Mouse (Mus musculus) lung, adult 2 months (tissue): ENCODE data around the gene Rundc1.

ENCODE experiments used
- CTCF ChIP-seq: fragments of 200-500 bp; IDR thresholded peaks from 2 replicates; pipeline ENCODE4 v1.5.1; 2011; ENCODE audit warnings: mild to moderate bottlenecking, low read length, control low read depth; ENCODE audit not compliant: insufficient read depth
- POLR2A ChIP-seq: fragments of 200-500 bp; IDR thresholded peaks from 2 replicates; pipeline ENCODE4 v1.6.1; 2011; ENCODE audit warnings: low read depth, mild to moderate bottlenecking, control low read depth, low read length, borderline replicate concordance; ENCODE audit errors: extremely low read depth

- TF ChIP-seq CTCF (no peak), POLR2A (no peak)
Measured at GRCm38 (mm10) chr11:101479171-101479635, 54.3 kb downstream of the Rundc1 start.
